Mouse (Mus musculus): ENCODE measurements at regions not wholly inside any gene's neighbourhood (a gene's known extent, or its start where the extent isn't known, plus 50 kb on each side); places are given as distances from the start of the nearest gene placed in this dataset.

DNA sequence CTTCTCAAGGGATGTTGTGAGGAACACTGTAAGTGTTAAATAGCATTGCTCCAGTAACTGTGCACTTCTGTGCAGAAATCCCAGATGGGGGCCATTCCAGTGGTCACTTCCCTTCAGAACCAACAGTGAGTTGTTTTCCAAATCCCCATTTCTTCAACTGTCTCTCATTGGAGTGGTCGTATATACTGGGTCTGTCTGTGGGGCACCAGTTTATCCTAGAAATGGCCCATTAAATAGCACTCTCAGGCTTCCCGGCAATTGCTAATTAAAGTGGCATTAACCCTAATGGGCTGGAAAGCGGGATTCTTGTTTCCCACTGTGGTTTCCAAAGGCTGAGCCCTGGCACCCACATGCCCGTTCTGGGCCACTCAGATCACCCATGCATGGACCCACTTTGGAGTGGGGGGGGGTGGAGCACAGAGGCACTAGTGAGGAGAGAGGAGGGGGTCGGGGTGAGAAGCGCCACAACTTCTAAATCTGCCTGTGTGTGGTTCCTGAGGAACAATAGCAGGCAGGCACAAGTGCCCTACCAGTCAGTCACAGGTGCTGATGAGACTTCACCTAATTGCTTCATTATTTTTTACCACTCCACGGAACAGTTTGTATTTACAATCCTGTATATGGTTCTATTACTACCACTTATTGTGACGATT is 78.1 kb downstream of the Fam204a start:
- DNase-seq = no peak

DNA sequence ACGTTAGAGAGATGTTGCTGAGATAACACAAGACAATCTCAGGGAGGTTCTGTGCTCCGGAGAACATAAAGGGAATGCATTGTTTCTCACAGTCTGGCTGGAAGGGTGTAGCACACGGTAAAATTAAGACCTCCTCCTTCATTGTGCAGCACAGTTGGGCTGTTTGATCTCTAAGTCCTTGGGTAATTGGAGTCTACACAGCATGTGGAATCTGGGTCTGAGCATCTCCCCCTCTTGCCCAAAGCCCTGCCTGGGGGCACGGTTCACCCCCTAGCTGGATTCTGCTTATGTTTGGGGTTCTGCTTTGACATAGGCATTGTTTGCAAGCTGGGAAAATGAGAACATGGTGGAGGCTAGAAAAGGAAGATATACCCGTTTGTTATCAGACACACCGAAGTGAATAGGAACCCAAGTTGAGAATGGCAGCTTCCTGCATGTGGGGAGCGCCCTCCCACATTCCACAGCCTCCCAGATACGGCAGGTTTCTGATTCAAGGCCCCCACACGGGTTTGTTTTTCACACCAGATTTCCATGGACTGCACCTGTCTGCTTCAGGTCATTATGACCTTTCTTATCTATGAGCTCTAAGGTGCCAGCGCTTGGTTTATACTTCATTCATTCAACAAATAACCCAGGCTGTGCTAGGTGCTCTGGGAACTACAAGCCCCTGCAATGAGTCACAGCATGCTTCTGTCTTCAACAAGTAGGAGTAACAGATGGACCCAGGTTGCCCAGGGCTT is 79.9 kb downstream of the Fam204a start:
- no peak for DNase-seq

DNA sequence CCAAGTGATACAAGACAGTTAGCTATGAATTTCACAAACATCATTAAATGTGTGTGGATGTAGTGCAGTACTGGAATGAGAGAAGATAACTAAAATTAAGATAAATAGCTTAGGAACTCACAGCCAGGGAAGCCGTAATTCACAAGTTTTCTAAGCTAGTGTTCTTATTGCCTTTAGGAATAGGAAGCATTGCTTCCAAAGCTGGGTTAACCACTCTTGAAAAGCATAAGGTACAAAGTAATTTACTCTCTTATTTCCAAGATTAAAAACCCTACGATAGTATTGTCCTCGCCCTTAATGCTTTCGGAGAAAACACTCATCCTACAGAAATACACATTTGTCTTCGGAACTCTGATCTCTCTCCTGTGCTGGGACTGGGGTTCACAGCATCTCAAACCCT is 81.3 kb downstream of the Fam204a start:
- DNase-seq = no peak

- peak; percentile 88 for DNase-seq
Measured at GRCm38 (mm10) chr19:60144336-60144989, 82.0 kb downstream of the Fam204a start.

DNA sequence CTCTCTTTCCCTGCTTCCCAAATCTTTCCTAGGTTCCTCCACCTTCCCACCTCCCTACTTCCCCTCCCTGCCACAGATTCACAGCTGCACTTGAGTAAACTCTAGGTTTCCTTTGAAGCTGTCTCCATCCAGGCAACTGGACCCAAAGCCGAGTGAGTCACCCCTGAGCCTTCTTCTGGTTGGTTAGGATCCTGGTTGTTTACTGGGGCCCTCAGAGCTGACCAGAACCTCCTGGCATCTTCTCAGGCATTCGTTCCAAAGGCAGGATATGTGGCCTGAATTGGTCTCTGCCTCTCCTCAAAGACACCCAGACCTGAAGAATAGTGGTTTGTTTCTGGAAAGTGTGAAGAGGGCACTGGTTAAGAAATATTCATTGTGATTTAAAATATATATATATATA is 87.6 kb downstream of the Fam204a start:
- no peak for DNase-seq

DNA sequence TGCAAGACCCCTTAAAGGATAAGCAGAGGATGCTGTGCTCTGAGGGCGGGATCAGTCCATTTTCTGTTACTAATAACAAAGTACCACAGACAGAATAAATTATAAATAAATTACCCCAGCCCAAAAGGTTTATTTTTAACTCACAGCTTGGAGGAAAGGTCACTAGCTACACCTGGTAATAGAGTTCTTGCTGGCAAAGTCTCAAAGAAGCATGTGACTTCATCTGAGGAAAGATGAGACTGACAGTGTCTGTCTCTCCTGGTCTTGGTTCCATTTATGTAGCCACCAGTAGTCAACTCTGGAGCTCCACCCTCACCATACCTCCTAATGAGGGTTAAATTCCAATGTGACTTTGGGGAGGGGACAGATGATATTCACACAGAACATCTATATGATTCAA is 90.0 kb downstream of the Fam204a start:
- no peak for DNase-seq

DNA sequence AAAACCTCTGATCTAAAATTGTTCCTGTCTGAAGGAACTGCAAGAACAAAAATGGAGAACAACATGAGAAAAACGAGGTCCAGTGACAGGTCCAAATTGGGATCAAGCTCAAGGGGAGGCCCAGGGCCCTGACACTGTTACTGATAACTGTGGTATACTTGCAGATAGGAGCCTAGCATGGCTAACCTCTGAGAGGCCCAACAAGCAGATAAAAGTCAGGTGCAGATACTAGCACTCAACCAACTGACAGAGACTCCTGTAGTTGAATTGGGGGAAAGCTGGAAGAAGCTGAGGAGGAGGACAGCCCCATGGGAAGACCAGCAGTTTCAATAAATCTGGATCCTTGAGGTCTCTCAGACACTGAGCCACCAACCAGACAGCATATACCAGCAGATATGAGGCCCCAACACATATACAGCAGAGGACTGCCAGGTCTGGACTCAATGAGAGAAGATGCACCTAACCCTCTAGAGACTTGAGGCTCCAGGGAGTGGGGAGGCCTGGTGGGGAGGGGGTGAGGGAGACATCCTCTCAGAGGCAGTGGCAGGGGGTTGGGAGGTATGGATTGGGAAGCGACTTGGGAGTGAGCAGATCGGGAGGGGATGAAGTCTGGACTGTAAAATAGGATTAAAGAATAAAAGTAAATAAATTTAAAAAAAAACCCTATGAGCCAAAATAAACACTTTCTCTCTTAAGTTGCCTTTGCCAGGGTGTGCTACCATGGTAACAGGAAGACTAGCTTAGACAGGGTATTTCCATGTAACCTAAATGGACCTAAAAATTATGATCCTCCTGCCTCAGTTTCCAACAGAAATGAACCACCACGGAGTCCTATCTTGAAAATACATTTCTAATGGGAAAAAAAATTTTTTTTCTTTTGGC is 91.8 kb downstream of the Fam204a start:
- DNase-seq = no peak

GRCm38 (mm10) chr19:60129635-60130034 is 96.9 kb downstream of the Fam204a start:
- DNase-seq = no peak

DNA sequence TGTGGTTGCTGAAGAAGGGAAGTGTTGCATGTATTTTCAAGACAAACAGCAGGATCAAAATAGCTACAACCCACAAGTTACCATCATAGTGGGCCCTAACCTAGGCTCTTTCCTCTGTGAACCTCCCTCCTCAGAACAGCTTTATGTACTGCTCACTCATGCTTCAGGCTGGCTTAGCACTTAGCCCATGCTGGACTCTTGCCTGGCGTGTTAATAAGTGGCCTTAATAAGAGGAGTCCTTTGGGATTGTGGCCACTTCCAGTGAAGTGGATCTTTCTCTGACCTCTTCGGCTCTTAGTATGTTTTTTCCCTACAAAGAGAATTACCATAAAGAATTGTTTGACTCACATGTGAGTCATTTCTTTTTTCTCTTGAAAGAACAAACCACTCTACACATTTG is 101.9 kb downstream of the Fam204a start:
- DNase-seq = no peak

GRCm38 (mm10) chr19:60120917-60121316 is 105.6 kb downstream of the Fam204a start:
- no peak for DNase-seq

DNA sequence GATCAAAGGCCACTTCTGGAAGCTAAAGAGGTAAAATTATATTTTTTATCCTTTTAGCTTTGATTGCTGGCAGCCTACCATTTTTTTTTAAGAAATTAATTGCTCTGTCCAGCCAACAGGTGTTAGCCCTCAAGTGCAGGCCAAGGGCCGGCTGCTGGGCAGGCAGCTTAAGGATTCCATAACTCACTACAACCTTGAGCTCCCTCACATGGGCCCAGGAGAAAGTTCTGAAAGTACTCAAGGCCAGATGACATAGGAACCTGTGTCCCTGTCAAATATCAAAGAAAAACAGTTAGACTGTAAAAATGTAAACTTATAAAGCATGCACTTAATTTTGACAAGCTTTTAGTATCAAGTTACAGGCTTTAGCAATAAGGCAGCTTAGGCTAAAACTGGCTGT is 107.5 kb downstream of the Fam204a start:
- DNase-seq = no peak

GRCm38 (mm10) chr19:60113666-60114388 is 112.7 kb downstream of the Fam204a start:
- DNase-seq = peak; percentile 6

DNA sequence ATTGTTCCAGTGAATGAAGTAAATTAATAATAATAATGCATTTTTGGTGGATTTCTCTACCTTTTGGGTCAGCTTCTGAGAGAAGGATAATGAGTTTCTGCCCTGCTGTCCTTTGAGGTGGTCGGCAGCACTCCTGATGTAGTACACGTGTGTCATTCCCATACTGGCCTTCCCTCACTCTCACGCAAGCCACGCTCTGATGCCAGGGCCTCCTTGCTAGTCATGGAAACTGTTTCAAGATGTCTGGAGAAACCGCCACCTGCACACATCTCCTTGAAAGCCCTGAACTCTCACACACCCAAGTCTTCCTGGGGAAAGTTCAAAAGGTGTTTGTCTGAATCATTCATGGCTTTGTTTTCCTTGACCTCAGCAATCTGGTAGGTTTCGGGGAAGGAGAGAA is 116.2 kb downstream of the Fam204a start:
- no peak for DNase-seq

GRCm38 (mm10) chr19:60109488-60109887 is 117.0 kb downstream of the Fam204a start:
- DNase-seq = no peak

DNA sequence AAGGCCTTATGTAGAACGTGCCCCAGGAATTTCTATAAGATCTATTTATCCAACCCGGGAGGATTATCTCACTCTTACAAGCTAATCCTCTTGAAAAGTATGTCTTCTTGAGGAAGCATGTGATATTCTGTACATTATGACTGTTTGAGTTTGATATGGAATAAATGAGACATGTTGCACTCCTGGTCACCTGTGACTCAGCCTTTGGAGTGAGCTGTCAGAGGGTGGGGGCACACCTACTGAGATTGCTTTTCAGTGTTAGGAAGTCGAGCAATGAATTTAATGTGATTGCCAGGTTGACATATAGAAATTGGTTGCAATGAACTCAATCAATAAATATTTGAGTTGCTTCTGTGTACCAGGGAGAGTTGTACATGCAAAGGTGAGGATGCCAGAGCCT is 128.6 kb downstream of the Fam204a start:
- no peak for DNase-seq

- DNase-seq = peak; percentile 20
Measured at GRCm38 (mm10) chr19:60074986-60075385, 131.5 kb upstream of the Rab11fip2 start.

DNA sequence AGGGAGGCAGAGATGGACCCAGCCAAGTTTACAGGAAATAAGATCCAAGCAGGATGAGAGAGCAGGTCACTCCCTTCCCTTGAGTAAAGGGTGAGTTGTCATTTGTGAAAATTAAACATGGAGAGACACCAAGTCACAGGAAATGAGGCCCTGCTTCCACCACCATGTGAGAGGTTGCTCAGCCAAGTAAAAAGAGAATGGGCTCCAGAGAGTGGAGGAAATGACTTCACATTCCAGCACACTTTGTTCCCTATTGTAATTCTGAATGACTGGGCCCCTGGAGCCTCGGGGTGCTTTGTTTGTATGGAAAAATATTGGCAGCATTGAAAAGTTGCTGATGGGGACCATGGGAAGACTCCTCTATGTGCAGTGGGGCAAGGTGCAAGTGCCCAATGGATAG is 129.9 kb upstream of the Rab11fip2 start:
- DNase-seq = no peak

GRCm38 (mm10) chr19:60066183-60066582 is 122.7 kb upstream of the Rab11fip2 start:
- no peak for DNase-seq

DNA sequence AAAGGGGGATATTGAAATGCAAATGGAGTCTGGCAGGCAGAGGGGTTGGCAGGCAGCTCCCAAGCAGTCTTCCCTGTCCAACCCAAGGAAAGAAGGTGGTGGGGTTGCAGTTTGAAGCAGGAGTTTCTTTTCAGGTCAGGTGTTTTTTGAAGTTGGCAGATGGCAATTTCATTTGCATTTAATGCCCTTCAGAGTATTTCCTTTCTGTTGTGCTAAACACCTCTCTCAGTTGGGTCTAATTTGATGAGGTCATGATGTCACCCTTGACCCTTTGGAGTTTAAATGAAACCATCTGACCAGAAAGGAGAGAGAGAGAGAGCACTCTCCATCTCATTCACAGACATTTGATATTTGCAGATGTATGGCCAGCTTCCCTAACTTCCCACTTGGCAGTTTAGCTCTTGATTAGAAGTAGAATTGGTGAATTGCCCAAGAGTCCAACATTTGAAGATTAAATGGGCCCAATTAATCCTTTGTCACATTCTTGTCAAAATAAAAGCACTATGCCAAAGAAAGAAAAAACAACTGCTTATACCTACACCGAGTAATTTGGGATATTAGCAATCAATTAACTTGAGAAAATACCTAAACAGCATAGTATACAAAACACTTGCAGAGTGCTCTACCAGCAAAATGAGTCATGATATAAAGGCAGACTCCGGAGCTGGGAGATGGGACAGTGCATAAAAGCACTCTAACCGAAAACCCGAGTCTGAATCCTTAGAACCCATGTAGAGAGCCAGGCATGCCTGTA is 111.8 kb upstream of the Rab11fip2 start:
- DNase-seq = no peak

DNA sequence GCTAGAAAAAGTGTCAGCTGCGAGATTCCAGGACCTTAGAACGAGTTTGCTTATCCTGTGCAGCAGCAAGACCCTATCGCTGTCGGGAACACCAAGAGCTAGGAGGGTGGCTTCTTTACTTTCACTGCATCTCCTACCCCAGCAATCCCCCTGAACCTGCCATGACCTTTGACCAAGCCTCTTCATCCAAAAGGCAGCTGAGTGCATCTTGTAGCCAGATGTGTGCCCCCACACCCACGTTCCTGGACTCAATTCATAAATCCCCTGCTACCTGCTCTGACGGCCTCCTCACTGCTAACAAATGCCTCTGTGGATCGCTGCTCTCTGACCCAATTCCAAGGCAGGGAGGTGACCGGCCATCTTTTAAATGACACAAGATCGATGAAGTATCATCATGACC is 107.7 kb upstream of the Rab11fip2 start:
- DNase-seq = no peak

DNA sequence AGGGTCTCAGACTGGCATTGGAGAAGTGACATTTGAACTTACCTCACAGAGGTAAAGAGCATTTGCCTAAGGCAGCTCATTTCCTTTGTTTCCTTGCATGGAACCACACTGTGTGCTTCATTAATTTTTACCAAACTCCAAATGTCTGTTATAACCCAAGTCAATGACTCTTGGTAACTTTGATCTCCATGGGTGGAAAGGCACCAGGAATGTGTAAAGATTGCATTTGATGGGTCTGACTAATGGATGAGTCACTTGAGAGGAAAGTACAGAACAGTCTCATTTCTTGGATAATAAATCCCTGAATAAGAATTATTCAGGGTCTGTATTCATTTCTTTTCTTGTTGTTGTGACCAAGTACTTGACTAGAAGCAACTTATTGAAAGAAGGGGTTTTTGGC is 97.3 kb upstream of the Rab11fip2 start:
- no peak for DNase-seq

All from adrenal gland, postnatal 14 days (tissue).